Mouse (Mus musculus) adrenal gland, adult (tissue): Measurements from ENCODE around the gene Usp35.

Experiments used
- DNase-seq, 2 experiments: peaks; one replicate each; pipeline ENCODE4 v3.0.0; 2022 to 2023; ENCODE audit warnings: low spot score in 1 of 2; ENCODE audit not compliant: inconsistent age in 2 of 2

Usp35 gene

DNA sequence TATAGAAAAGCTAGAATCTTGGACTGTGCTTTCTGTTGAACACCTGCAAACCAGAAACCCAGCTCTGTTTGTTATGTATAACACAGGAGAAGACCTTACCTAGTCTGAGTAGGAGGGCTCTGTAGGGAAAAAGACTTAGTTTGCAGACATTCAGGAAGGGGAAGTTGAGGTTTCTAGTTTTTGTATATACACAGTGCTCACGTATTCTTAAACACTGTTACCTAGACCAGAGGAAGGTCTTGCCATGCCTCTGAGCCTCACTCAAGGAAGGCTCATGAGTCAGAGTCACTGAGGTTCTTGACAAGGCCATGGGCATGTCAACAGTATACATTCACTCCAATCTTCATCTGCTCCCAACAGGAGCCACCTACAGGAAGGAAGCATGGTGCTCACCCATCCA lies 60.8 kb downstream of the Usp35 start:
- no peak for DNase-seq

DNA sequence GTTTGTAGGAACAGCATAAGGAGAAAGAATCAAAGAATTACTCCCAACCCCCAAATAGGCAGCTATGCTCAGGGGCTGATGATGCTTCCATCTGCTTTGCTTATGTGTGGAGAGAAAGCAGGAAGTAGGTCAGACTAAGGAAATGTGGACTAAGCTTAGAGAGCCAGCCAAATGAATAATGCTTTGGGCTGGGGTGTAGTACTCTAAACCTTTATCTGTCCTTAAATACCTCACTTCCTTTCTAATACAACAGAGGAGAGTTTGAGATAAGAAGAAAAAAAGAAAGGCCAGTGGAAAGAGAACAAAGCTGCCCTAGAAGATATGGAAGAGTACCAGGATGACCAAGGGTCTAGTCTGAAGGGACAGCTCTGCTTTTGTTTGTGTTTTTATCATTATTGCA lies 61.5 kb downstream of the Usp35 start:
- DNase-seq = no peak

DNA sequence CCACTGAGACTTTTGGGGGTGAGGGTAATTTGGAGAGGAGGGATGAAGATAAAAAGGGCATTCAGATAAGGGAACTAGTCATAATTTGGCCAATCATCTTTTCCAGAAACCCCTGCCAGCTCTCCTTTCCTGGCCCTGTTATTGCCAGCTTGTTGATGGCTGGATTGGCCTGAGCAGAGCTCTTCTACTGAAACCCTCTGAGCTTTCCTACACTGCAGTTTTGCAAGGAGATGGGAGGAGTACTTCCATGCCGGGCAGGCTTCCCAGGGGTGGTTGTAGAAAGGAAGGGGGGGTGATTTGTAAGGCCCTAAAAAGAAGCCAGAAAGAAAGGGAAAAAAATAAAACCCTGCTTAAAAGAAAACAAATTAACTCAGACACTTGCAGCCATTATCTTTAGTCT lies 69.3 kb downstream of the Usp35 start:
- DNase-seq = peak in 1 of 2 experiments; percentile 47
